Mouse (Mus musculus) neural tube, embryonic 15.5 days (tissue): ENCODE results near the gene Slc1a7. TPM values are rescaled to one million over a fixed set of nuclear protein-coding genes. Genes with fewer than 3 reads are reported as not detected.
A peak's percentile ranks its signal among the peaks of the same experiment; 100 is the strongest.

Experiments used
- ATAC-seq: fragments of 200-750 bp; cut with Nextera tagmentation; 2 replicates; pipeline ENCODE4 v1.8.0; 2017; ENCODE audit warnings: mild to moderate bottlenecking, moderate TSS enrichment, moderate library complexity; ENCODE audit not compliant: low FRiP score
- H3K27ac ChIP-seq: fragments of 300-500 bp; sonication (generic); replicated peaks from 2 replicates; pipeline ENCODE4 v1.5.1; 2015; ENCODE audit warnings: mild to moderate bottlenecking, inconsistent platforms
- H3K27me3 ChIP-seq: fragments of 300-500 bp; sonication (generic); replicated peaks from 2 replicates; pipeline ENCODE4 v1.6.1; 2015; ENCODE audit warnings: inconsistent platforms
- H3K36me3 ChIP-seq: fragments of 300-500 bp; sonication (generic); 2 replicates; pipeline ENCODE4 v1.6.1; 2015; ENCODE audit warnings: inconsistent platforms
- H3K4me1 ChIP-seq: fragments of 300-500 bp; sonication (generic); 2 replicates; pipeline ENCODE4 v1.6.1; 2015; ENCODE audit warnings: inconsistent platforms
- H3K4me2 ChIP-seq: fragments of 300-500 bp; sonication (generic); 2 replicates; pipeline ENCODE4 v1.6.1; 2015; ENCODE audit warnings: inconsistent platforms, mild to moderate bottlenecking, moderate library complexity
- H3K4me3 ChIP-seq: fragments of 300-500 bp; sonication (generic); replicated peaks from 2 replicates; pipeline ENCODE4 v1.5.1; 2015; ENCODE audit warnings: mild to moderate bottlenecking, inconsistent platforms
- H3K9ac ChIP-seq: fragments of 300-500 bp; sonication (generic); replicated peaks from 2 replicates; pipeline ENCODE4 v1.6.1; 2015; ENCODE audit warnings: mild to moderate bottlenecking, inconsistent platforms
- H3K9me3 ChIP-seq: fragments of 300-500 bp; sonication (generic); replicated peaks from 2 replicates; pipeline ENCODE4 v1.6.1; 2016; ENCODE audit warnings: inconsistent platforms
- WGBS: fragments of 180-500 bp; shearing (Covaris S2); methylation state at CpG from one replicate; pipeline ENCODE4 v1.1.7; 2015; ENCODE audit warnings: mixed read lengths; 5-methylcytosine and 5-hydroxymethylcytosine counted together
- polyA plus RNA-seq: library from polyadenylated mRNA; unstranded; fragments of >200 nt; fragmentation: Nextera tagmentation; extraction: Ambion mirVana; gene quantifications from 2 replicates; pipeline ENCODE4 v1.2.1, GENCODE M21; 2015

Slc1a7 gene
- polyA plus RNA-seq, 1 experiment from 2014 or later, result not detected

GRCm38 (mm10) chr4:107974527-107974926 is 6.4 kb downstream of the Slc1a7 start:
- no peak for ATAC-seq
- no peak overlapping the region for H3K27ac ChIP-seq
- WGBS, result 62% methylated on average over 11 of the region's 11 CpGs
- H3K4me3 ChIP-seq, result no peak overlapping the region
- H3K36me3 ChIP-seq, result no peaks in the 10 kb centered on the region
- H3K4me1 ChIP-seq, result peaks cover 4% of the 10 kb centered on the region; the same call in 1 of the 2 replicates
- H3K4me2 ChIP-seq, result no peak overlapping the region
- no peaks in the 10 kb centered on the region for H3K9me3 ChIP-seq
- H3K27me3 ChIP-seq, result no peaks in the 10 kb centered on the region
- no peak overlapping the region for H3K9ac ChIP-seq

- Histone ChIP-seq H3K27me3 (no peaks in the 10 kb centered on the region), H3K9me3 (no peaks in the 10 kb centered on the region), H3K4me1 (peaks cover 8% of the 10 kb centered on the region), H3K4me3 (no peak overlapping the region), H3K9ac (no peak overlapping the region), H3K27ac (no peak overlapping the region), H3K36me3 (no peaks in the 10 kb centered on the region), H3K4me2 (no peak overlapping the region)
- 76% methylated on average over 7 of the region's 7 CpGs for WGBS
- ATAC-seq, result no peak
Observed at GRCm38 (mm10) chr4:107975004-107975403, 6.9 kb downstream of the Slc1a7 start.

DNA sequence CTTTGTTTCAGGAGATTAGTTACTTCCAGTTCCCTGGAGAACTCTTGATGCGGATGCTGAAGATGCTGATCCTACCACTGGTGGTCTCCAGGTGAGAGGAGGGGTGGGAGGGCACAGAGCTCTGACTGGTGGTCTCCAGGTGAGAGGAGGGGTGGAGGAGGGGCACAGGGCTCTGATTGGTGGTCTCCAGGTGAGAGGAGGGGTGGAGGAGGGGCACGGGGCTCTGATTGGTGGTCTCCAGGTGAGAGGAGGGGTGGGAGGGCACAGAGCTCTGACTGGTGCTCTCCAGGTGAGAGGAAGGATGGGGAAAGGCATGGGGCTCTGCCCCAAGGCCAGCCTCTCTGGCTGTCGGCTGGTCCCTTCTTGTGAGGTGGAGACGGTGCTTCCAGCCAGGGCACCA is 9.5 kb downstream of the Slc1a7 start:
- Histone ChIP-seq H3K4me3 (no peak overlapping the region), H3K27ac (no peak overlapping the region), H3K9me3 (no peaks in the 10 kb centered on the region), H3K4me2 (no peak overlapping the region), H3K9ac (no peak overlapping the region), H3K27me3 (no peaks in the 10 kb centered on the region), H3K36me3 (no peaks in the 10 kb centered on the region), H3K4me1 (peaks cover 10% of the 10 kb centered on the region)
- 62% methylated on average over 4 of the region's 4 CpGs for WGBS
- ATAC-seq, result no peak

DNA sequence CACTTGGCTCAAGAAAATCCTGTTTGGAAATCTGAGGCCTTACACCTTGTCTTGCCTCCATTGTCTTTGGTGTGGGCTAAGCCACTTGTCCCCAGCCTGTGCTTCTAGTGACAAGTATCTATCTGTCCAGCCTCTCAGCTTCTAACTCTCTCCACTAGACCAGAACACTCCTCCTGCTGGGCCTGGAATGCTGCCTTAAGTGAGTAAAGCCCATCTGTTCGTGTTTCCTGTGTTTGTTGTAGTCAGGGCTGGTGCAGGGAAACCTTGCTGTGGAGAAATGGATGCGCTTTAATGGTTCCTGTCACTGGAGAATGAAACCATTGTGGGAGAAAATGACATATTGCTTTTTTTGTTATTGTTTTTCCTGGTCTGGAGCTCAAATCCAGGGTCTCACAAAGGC is 11.4 kb downstream of the Slc1a7 start:
- no peak overlapping the region for H3K4me3 ChIP-seq
- no peak overlapping the region for H3K9ac ChIP-seq
- no peaks in the 10 kb centered on the region for H3K27me3 ChIP-seq
- H3K4me1 ChIP-seq, result peaks cover 13% of the 10 kb centered on the region
- no peak for ATAC-seq
- H3K36me3 ChIP-seq, result no peaks in the 10 kb centered on the region
- 21% methylated on average over 2 of the region's 2 CpGs for WGBS
- peak overlapping the region; percentile 51; the same call in 1 of the 2 replicates for H3K27ac ChIP-seq
- no peaks in the 10 kb centered on the region for H3K9me3 ChIP-seq
- H3K4me2 ChIP-seq, result no peak overlapping the region

- peaks cover 13% of the 10 kb centered on the region for H3K4me1 ChIP-seq
- H3K4me3 ChIP-seq, result no peak overlapping the region
- ATAC-seq, result no peak
- no peaks in the 10 kb centered on the region for H3K27me3 ChIP-seq
- no peaks in the 10 kb centered on the region for H3K36me3 ChIP-seq
- no peak overlapping the region for H3K9ac ChIP-seq
- no peaks in the 10 kb centered on the region for H3K9me3 ChIP-seq
- no peak overlapping the region for H3K4me2 ChIP-seq
- 71% methylated on average over 6 of the region's 6 CpGs for WGBS
- H3K27ac ChIP-seq, result peak overlapping the region; percentile 51
Observed at GRCm38 (mm10) chr4:107980002-107980600, 12.0 kb downstream of the Slc1a7 start.

DNA sequence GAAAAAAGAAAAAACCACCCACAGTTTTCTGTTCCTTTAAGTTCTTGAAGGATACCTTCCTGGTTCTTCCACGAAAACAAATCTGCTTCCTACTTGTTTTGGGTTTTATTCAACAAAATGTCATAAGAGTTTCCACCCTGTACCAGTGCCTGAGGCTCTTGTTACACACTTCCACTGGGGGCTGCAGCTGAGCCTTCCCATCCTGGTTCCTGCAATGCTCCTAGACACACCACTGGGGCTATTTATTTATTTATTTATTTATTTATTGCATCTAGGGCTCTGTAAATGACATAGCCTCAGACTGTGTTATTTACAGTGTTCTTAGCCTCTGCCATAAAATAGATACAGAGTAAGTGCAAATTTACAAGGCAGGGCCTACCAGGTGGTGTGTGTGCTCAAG is 15.6 kb downstream of the Slc1a7 start:
- no peak for ATAC-seq
- Histone ChIP-seq H3K4me3 (no peak overlapping the region), H3K36me3 (no peaks in the 10 kb centered on the region), H3K27me3 (no peaks in the 10 kb centered on the region), H3K4me2 (no peak overlapping the region), H3K9ac (no peak overlapping the region), H3K4me1 (peaks cover 13% of the 10 kb centered on the region), H3K9me3 (no peaks in the 10 kb centered on the region), H3K27ac (no peak overlapping the region)
- WGBS, result 88% methylated on average over 1 of the region's 1 CpGs

GRCm38 (mm10) chr4:107984282-107984981 is 16.3 kb downstream of the Slc1a7 start:
- H3K36me3 ChIP-seq, result no peaks in the 10 kb centered on the region
- no peak overlapping the region for H3K9ac ChIP-seq
- no peaks in the 10 kb centered on the region for H3K9me3 ChIP-seq
- no peaks in the 10 kb centered on the region for H3K27me3 ChIP-seq
- H3K4me2 ChIP-seq, result no peak overlapping the region
- H3K4me1 ChIP-seq, result peaks cover 10% of the 10 kb centered on the region
- no peak for ATAC-seq
- no peak overlapping the region for H3K4me3 ChIP-seq
- no peak overlapping the region for H3K27ac ChIP-seq
- WGBS, result 80% methylated on average over 7 of the region's 7 CpGs

DNA sequence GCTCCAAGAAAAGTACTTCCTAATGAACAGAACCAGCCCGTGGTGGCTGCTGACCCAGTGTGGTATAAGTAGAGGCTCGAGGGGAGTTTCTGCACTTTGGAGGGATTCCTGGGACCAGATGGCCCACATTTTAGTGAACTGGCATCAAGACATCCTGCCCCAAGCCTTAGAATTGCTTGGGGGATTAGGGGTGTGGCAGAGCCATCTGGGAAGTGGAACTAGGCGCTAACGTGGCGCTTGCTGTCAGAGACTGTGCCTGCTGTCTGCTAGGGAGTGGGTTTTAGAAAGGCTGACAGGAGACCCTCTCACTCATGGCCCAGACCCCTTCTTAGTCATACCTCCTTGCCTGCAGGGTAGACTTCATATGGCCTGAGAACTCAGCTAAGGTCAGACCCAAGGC is 17.7 kb downstream of the Slc1a7 start:
- Histone ChIP-seq H3K4me3 (no peak overlapping the region), H3K36me3 (no peaks in the 10 kb centered on the region), H3K4me1 (0 out of 2 replicates have a peak, but pooled peaks cover 3% of the 10 kb centered on the region), H3K27ac (no peak overlapping the region), H3K4me2 (no peak overlapping the region), H3K27me3 (no peaks in the 10 kb centered on the region), H3K9me3 (no peaks in the 10 kb centered on the region), H3K9ac (no peak overlapping the region)
- WGBS, result 78% methylated on average over 5 of the region's 5 CpGs
- no peak for ATAC-seq

GRCm38 (mm10) chr4:107986386-107987168 is 18.4 kb downstream of the Slc1a7 start:
- H3K27me3 ChIP-seq, result no peaks in the 10 kb centered on the region
- 93% methylated on average over 11 of the region's 11 CpGs for WGBS
- no peaks in the 10 kb centered on the region for H3K9me3 ChIP-seq
- no peak overlapping the region for H3K4me3 ChIP-seq
- H3K36me3 ChIP-seq, result no peaks in the 10 kb centered on the region
- no peak overlapping the region for H3K9ac ChIP-seq
- 0 out of 2 replicates have a peak, but pooled peaks cover 3% of the 10 kb centered on the region for H3K4me1 ChIP-seq
- H3K4me2 ChIP-seq, result no peak overlapping the region
- H3K27ac ChIP-seq, result no peak overlapping the region
- ATAC-seq, result no peak

DNA sequence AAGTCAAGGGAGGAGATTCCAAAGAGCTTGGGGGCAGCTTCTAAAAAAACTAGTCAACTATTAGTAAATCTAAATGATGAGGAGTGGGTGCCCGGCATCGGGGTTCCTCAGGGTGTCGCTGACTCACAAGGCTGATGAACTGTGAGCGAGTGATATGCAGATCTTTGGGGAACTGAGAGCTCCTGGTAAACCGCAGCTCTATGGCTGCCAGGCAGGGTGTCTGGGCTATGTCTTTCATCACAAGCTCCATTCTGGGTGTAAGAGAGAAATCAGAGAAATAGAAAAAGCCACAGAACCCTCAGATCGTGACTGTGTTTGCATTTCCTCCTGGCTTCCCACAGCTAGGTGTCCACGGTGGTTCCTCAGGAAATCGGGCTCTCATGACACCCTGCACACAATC is 20.8 kb downstream of the Slc1a7 start:
- no peaks in the 10 kb centered on the region for H3K9me3 ChIP-seq
- 70% methylated on average over 8 of the region's 8 CpGs for WGBS
- no peaks in the 10 kb centered on the region for H3K27me3 ChIP-seq
- no peak overlapping the region for H3K27ac ChIP-seq
- H3K36me3 ChIP-seq, result no peaks in the 10 kb centered on the region
- no peak for ATAC-seq
- H3K4me3 ChIP-seq, result no peak overlapping the region
- 0 out of 2 replicates have a peak, but pooled peaks cover under 1% of the 10 kb centered on the region for H3K4me1 ChIP-seq
- H3K9ac ChIP-seq, result no peak overlapping the region
- no peak overlapping the region for H3K4me2 ChIP-seq

DNA sequence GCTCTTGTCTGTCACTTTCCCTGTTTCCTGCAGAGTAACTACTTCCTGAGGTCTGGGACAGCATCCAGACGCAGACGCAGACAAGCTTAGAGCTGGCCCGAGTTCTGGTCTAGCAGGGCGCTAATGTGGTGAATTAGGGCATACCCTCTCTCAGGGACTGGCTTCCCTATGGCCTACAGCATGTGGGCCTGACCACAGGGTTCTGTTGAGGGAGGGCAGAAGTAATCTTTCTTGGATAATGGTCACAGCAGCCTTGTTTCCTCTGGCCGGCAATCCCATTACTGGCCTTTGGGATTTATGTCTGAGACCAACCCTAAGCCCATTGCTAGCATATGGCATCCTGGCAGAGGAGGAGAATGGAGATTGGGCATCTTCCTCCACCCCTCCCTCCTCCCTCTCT is 22.7 kb downstream of the Slc1a7 start:
- H3K4me2 ChIP-seq, result no peak overlapping the region
- no peaks in the 10 kb centered on the region for H3K4me1 ChIP-seq
- no peak overlapping the region for H3K9ac ChIP-seq
- WGBS, result 81% methylated on average over 5 of the region's 5 CpGs
- H3K36me3 ChIP-seq, result no peaks in the 10 kb centered on the region
- no peak overlapping the region for H3K4me3 ChIP-seq
- H3K9me3 ChIP-seq, result no peaks in the 10 kb centered on the region
- ATAC-seq, result no peak
- H3K27ac ChIP-seq, result no peak overlapping the region
- H3K27me3 ChIP-seq, result no peaks in the 10 kb centered on the region

GRCm38 (mm10) chr4:107991879-107992278 is 23.7 kb downstream of the Slc1a7 start:
- 35% methylated on average over 6 of the region's 6 CpGs for WGBS
- Histone ChIP-seq H3K27me3 (no peaks in the 10 kb centered on the region), H3K4me2 (no peak overlapping the region), H3K9me3 (no peaks in the 10 kb centered on the region), H3K9ac (no peak overlapping the region), H3K27ac (no peak overlapping the region), H3K4me1 (no peaks in the 10 kb centered on the region), H3K36me3 (no peaks in the 10 kb centered on the region), H3K4me3 (no peak overlapping the region)
- no peak for ATAC-seq
